Mouse (Mus musculus) MEL (cell line): ENCODE data around the gene Ociad2. TPM values are rescaled to one million over a fixed set of nuclear protein-coding genes. Genes with fewer than 3 reads are reported as not detected.

Source experiments
- DNase-seq: peaks from one replicate; pipeline ENCODE4 v3.0.0; 2011; ENCODE audit warnings: low read depth, low spot score
- H3K27ac ChIP-seq: 2 replicates; pipeline ENCODE4 v1.5.1; 2012; ENCODE audit warnings: low read depth, mild to moderate bottlenecking, control low read depth, low read length, moderate library complexity; ENCODE audit not compliant: control insufficient read depth
- H3K27me3 ChIP-seq, 2 experiments: fragments of 150-350 bp in 1 of 2; sonication (generic) in 1 of 2; 2 replicates each; pipeline ENCODE4 v1.6.1; 2012; ENCODE audit warnings: low read length in 2 of 2, mild to moderate bottlenecking in 2 of 2, improper control_type of control experiment in 1 of 2, moderate library complexity in 1 of 2; ENCODE audit not compliant: insufficient read depth in 2 of 2, control insufficient read depth in 1 of 2
- H3K36me3 ChIP-seq, 2 experiments: 2 replicates each; pipeline ENCODE4 v1.6.1; 2012 to 2014; ENCODE audit warnings: low read length in 2 of 2, improper control_type of control experiment in 1 of 2, inconsistent platforms in 1 of 2, mild to moderate bottlenecking in 1 of 2; ENCODE audit not compliant: insufficient read depth in 2 of 2, control insufficient read depth in 1 of 2
- H3K4me1 ChIP-seq, 2 experiments: fragments of 150-350 bp in 1 of 2; sonication (generic) in 1 of 2; 2 replicates each; pipeline ENCODE4 v1.6.1; 2012; ENCODE audit warnings: low read length in 2 of 2, improper control_type of control experiment in 1 of 2, mild to moderate bottlenecking in 1 of 2; ENCODE audit not compliant: insufficient read depth in 2 of 2, control insufficient read depth in 1 of 2
- H3K4me3 ChIP-seq, 2 experiments: fragments of 150-350 bp in 1 of 2; sonication (generic) in 1 of 2; 2 replicates each; pipeline ENCODE4 v1.5.1; 2012; ENCODE audit warnings: low read depth in 2 of 2, low read length in 2 of 2, mild to moderate bottlenecking in 2 of 2, moderate library complexity in 2 of 2, control low read depth in 1 of 2, improper control_type of control experiment in 1 of 2; ENCODE audit not compliant: control insufficient read depth in 1 of 2, insufficient read depth in 1 of 2
- H3K79me2 ChIP-seq: 2 replicates; pipeline ENCODE4 v1.6.1; 2012; ENCODE audit warnings: mild to moderate bottlenecking, low read length, moderate library complexity; ENCODE audit not compliant: control insufficient read depth, poor library complexity, insufficient read depth
- H3K9ac ChIP-seq: 2 replicates; pipeline ENCODE4 v1.6.1; 2012; ENCODE audit warnings: low read depth, mild to moderate bottlenecking, control low read depth, low read length, moderate library complexity; ENCODE audit not compliant: control insufficient read depth, poor library complexity, severe bottlenecking
- H3K9me3 ChIP-seq: fragments of 150-350 bp; sonication (generic); replicated peaks from 2 replicates; pipeline ENCODE4 v1.6.1; 2012; ENCODE audit warnings: mild to moderate bottlenecking, low read length, improper control_type of control experiment, moderate library complexity; ENCODE audit not compliant: insufficient read depth
- BHLHE40 ChIP-seq: IDR thresholded peaks from 2 replicates; pipeline ENCODE4 v1.6.1; 2012; ENCODE audit warnings: low read depth, mild to moderate bottlenecking, inconsistent platforms, low read length, improper control_type of control experiment, borderline replicate concordance
- CHD1 ChIP-seq: IDR thresholded peaks from 2 replicates; pipeline ENCODE4 v1.6.1; 2012; ENCODE audit warnings: low read depth, mild to moderate bottlenecking, inconsistent platforms, low read length, improper control_type of control experiment
- CHD2 ChIP-seq: IDR thresholded peaks from 2 replicates; pipeline ENCODE4 v1.6.1; 2011; ENCODE audit warnings: low read length, improper control_type of control experiment
- CTCF ChIP-seq, 3 experiments: IDR thresholded peaks in 2 of 3; conservative IDR thresholded peaks in 1 of 3; 2 replicates each; pipeline ENCODE4 v1.5.1; 2011 to 2012; ENCODE audit warnings: low read length in 3 of 3, low read depth in 2 of 3, mild to moderate bottlenecking in 2 of 3, improper control_type of control experiment in 1 of 3, inconsistent platforms in 1 of 3, mixed read lengths in 1 of 3, moderate library complexity in 1 of 3; ENCODE audit not compliant: control insufficient read depth in 1 of 3, insufficient read depth in 1 of 3, poor library complexity in 1 of 3, severe bottlenecking in 1 of 3
- E2F4 ChIP-seq: IDR thresholded peaks from 2 replicates; pipeline ENCODE4 v1.6.1; 2011; ENCODE audit warnings: low read depth, low read length, improper control_type of control experiment, borderline replicate concordance
- EP300 ChIP-seq, 2 experiments: IDR thresholded peaks; 2 replicates each; pipeline ENCODE4 v1.6.1; 2011; ENCODE audit warnings: improper control_type of control experiment in 2 of 2, low read length in 2 of 2, low read depth in 1 of 2, mild to moderate bottlenecking in 1 of 2
- GATA1 ChIP-seq: IDR thresholded peaks from 2 replicates; pipeline ENCODE4 v1.6.1; 2011; ENCODE audit warnings: low read depth, low read length, improper control_type of control experiment
- HCFC1 ChIP-seq: IDR thresholded peaks from 2 replicates; pipeline ENCODE4 v1.6.1; 2012; ENCODE audit warnings: low read depth, mild to moderate bottlenecking, inconsistent platforms, low read length, improper control_type of control experiment, moderate library complexity
- JUND ChIP-seq: IDR thresholded peaks from 2 replicates; pipeline ENCODE4 v1.6.1; 2011; ENCODE audit warnings: low read depth, mild to moderate bottlenecking, improper control_type of control experiment, low read length
- KAT2A ChIP-seq: conservative IDR thresholded peaks from 2 replicates; pipeline ENCODE4 v1.6.1; 2012; ENCODE audit warnings: low read depth, low read length, improper control_type of control experiment, inconsistent platforms
- MAFK ChIP-seq: IDR thresholded peaks from 2 replicates; pipeline ENCODE4 v1.6.1; 2011; ENCODE audit warnings: low read depth, mild to moderate bottlenecking, low read length, improper control_type of control experiment, borderline replicate concordance
- MAX ChIP-seq: IDR thresholded peaks from 2 replicates; pipeline ENCODE4 v1.6.1; 2011; ENCODE audit warnings: low read length, improper control_type of control experiment
- MAZ ChIP-seq: IDR thresholded peaks from 2 replicates; pipeline ENCODE4 v1.6.1; 2012; ENCODE audit warnings: low read depth, mild to moderate bottlenecking, inconsistent platforms, low read length, improper control_type of control experiment
- MEF2A ChIP-seq: IDR thresholded peaks from 2 replicates; pipeline ENCODE4 v1.6.1; 2014; ENCODE audit warnings: low read depth, mild to moderate bottlenecking, inconsistent platforms, low read length, improper control_type of control experiment; ENCODE audit not compliant: poor library complexity, insufficient replicate concordance, severe bottlenecking; ENCODE audit errors: extremely low read depth
- MYC ChIP-seq: IDR thresholded peaks from 2 replicates; pipeline ENCODE4 v1.6.1; 2011; ENCODE audit warnings: low read depth, mild to moderate bottlenecking, low read length, improper control_type of control experiment, moderate library complexity
- NELFE ChIP-seq: IDR thresholded peaks from 2 replicates; pipeline ENCODE4 v1.6.1; 2011; ENCODE audit warnings: low read depth, low read length, improper control_type of control experiment
- NRF1 ChIP-seq: IDR thresholded peaks from 2 replicates; pipeline ENCODE4 v1.6.1; 2014; ENCODE audit warnings: low read depth, mild to moderate bottlenecking, inconsistent platforms, low read length, improper control_type of control experiment, moderate library complexity; ENCODE audit not compliant: poor library complexity, insufficient read depth, severe bottlenecking
- POLR2A ChIP-seq, 2 experiments: IDR thresholded peaks; 2 replicates each; pipeline ENCODE4 v1.6.1; 2011 to 2012; ENCODE audit warnings: low read length in 2 of 2, mild to moderate bottlenecking in 2 of 2, control low read depth in 1 of 2, improper control_type of control experiment in 1 of 2, low read depth in 1 of 2, moderate library complexity in 1 of 2; ENCODE audit not compliant: control insufficient read depth in 1 of 2, insufficient read depth in 1 of 2, poor library complexity in 1 of 2
- RAD21 ChIP-seq: IDR thresholded peaks from 2 replicates; pipeline ENCODE4 v1.6.1; 2011; ENCODE audit warnings: mild to moderate bottlenecking, low read depth, low read length, improper control_type of control experiment
- RCOR1 ChIP-seq: IDR thresholded peaks from 2 replicates; pipeline ENCODE4 v1.6.1; 2012; ENCODE audit warnings: low read depth, mild to moderate bottlenecking, inconsistent platforms, low read length, improper control_type of control experiment
- SIN3A ChIP-seq: IDR thresholded peaks from 2 replicates; pipeline ENCODE4 v1.6.1; 2012; ENCODE audit warnings: low read length, improper control_type of control experiment, inconsistent platforms
- SMC3 ChIP-seq: IDR thresholded peaks from 2 replicates; pipeline ENCODE4 v1.6.1; 2011; ENCODE audit warnings: low read depth, low read length, improper control_type of control experiment
- TBP ChIP-seq: IDR thresholded peaks from 2 replicates; pipeline ENCODE4 v1.8.0; 2011; ENCODE audit warnings: low read depth, low read length, improper control_type of control experiment
- TCF12 ChIP-seq: IDR thresholded peaks from 2 replicates; pipeline ENCODE4 v1.6.1; 2014; ENCODE audit warnings: low read depth, mild to moderate bottlenecking, inconsistent platforms, low read length, improper control_type of control experiment, moderate library complexity
- USF2 ChIP-seq, 2 experiments: IDR thresholded peaks; 2 replicates each; pipeline ENCODE4 v1.6.1; 2011 to 2012; ENCODE audit warnings: improper control_type of control experiment in 2 of 2, low read length in 2 of 2, borderline replicate concordance in 1 of 2, inconsistent platforms in 1 of 2, low read depth in 1 of 2, mild to moderate bottlenecking in 1 of 2; ENCODE audit not compliant: insufficient read depth in 1 of 2
- ZC3H11A ChIP-seq: IDR thresholded peaks from 2 replicates; pipeline ENCODE4 v1.6.1; 2012; ENCODE audit warnings: low read depth, mild to moderate bottlenecking, inconsistent platforms, low read length, improper control_type of control experiment
- ZKSCAN1 ChIP-seq: IDR thresholded peaks from 2 replicates; pipeline ENCODE4 v1.6.1; 2012; ENCODE audit warnings: low read depth, mild to moderate bottlenecking, inconsistent platforms, low read length, improper control_type of control experiment, moderate library complexity
- ZMIZ1 ChIP-seq: IDR thresholded peaks from 2 replicates; pipeline ENCODE4 v1.6.1; 2012; ENCODE audit warnings: low read depth, mild to moderate bottlenecking, inconsistent platforms, low read length, improper control_type of control experiment, moderate library complexity
- ZNF384 ChIP-seq: IDR thresholded peaks from 2 replicates; pipeline ENCODE4 v1.6.1; 2012; ENCODE audit warnings: low read depth, mild to moderate bottlenecking, inconsistent platforms, low read length, improper control_type of control experiment
- polyA plus RNA-seq, 2 experiments: library from polyadenylated mRNA; stranded (reverse) in 1 of 2; unstranded in 1 of 2; fragments of >175 nt in 1 of 2; fragments of >200 nt in 1 of 2; gene quantifications; 2 replicates each; pipeline versions ENCODE4 v1.2.1 to v1.2.4; 2012; ENCODE audit warnings: low replicate concordance in 2 of 2, low read depth in 1 of 2; ENCODE audit not compliant: insufficient read length in 2 of 2, insufficient read depth in 1 of 2, missing spikeins in 1 of 2
- total RNA-seq: library from RNA; depleted of rRNA; stranded (reverse); fragments of 300-350 nt; gene quantifications from 2 replicates; pipeline ENCODE4 v1.2.3, GENCODE M21; 2012

Gene Ociad2
- total and polyA plus RNA-seq, 3 experiments: 3.9 to 11.0 TPM; not detected in 1

DNA sequence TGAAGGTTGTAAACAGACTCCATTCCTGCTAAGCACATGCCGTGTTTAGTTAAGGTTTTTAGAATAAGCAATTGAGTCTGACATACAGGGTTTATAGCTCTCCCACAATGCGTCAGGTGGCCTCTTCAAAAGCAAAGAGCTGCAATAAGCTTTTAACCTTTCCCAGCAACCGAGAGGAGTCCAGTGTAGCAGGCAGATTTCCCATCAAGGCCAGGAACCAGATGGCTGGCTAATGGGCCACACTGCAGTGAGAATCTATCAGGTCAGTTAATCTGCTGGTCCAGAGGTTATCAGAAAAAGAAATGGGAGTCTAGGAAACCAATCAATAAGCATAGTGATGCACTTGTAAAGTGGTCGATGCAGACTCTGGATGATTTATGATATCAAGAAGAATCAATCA, 9.8 kb downstream of the Ociad2 start:
- Histone ChIP-seq H3K79me2 (no peaks in the 10 kb centered on the region), H3K4me3 (no peak overlapping the region), H3K27ac (no peak overlapping the region), H3K36me3 (no peaks in the 10 kb centered on the region), H3K9me3 (no peaks in the 10 kb centered on the region), H3K27me3 (no peaks in the 10 kb centered on the region), H3K4me1 (no peaks in the 10 kb centered on the region), H3K9ac (no peak overlapping the region)
- no peak for DNase-seq
- no peak for TF ChIP-seq EP300 (IDR thresholded peaks at IDR 0.05; ENCODE audit: low read depth in 1 of 2, low read length in 2 of 2)
- no peak for TF ChIP-seq CHD2
- TF ChIP-seq NELFE: no peak
- no peak for TF ChIP-seq SIN3A
- TF ChIP-seq BHLHE40: no peak
- TF ChIP-seq E2F4: no peak
- no peak for TF ChIP-seq GATA1
- TF ChIP-seq TCF12: no peak
- no peak for TF ChIP-seq USF2 (IDR thresholded peaks at IDR 0.05; ENCODE audit: borderline replicate concordance in 1 of 2, insufficient read depth in 1 of 2, low read depth in 1 of 2, low read length in 2 of 2)
- TF ChIP-seq NRF1: no peak
- TF ChIP-seq KAT2A: no peak
- TF ChIP-seq ZC3H11A: no peak
- no peak for TF ChIP-seq TBP
- no peak for TF ChIP-seq ZMIZ1
- TF ChIP-seq CTCF (IDR thresholded peaks at IDR 0.05 in 2 of 3, conservative IDR thresholded peaks at IDR 0.05 in 1 of 3; ENCODE audit: control insufficient read depth in 1 of 3, insufficient read depth in 1 of 3, low read depth in 2 of 3, low read length in 3 of 3, poor library complexity in 1 of 3, severe bottlenecking in 1 of 3): no peak
- TF ChIP-seq MAX: no peak
- no peak for TF ChIP-seq MAFK

DNA sequence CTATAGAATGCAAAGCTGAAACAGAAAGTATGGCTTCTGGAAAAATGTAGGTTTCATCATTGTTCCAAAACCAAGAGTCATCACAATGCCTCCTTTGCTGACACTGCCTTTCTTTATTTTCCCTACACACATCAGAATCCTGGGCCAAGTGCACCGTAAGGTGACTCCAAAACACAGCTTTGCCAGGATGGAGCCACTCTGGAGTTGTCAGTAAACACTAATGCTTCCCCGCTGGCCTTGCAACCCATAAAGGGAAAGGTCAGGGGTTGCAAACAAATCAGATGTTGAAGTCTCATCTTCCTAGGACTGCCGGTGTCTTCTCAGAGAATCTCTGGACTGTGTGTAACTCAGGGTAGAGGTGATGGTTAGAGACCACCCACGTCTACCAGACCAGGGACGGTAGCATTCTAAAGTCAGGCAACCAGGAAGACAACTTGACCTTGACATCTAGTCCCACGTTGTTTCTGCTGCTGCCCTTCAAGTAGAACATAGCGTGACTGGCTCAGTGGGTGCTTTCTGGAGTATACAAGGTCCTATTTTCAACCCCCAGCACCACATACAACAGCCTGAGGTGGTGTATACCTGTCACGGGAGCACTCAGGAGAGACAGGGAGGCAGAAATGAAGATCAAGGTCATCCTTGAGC, 16.2 kb downstream of the Ociad2 start:
- Histone ChIP-seq H3K9me3 (no peaks in the 10 kb centered on the region), H3K27ac (no peak overlapping the region), H3K36me3 (no peaks in the 10 kb centered on the region), H3K79me2 (no peaks in the 10 kb centered on the region), H3K27me3 (no peaks in the 10 kb centered on the region), H3K4me1 (no peaks in the 10 kb centered on the region), H3K4me3 (no peak overlapping the region), H3K9ac (no peak overlapping the region)
- no peak for TF ChIP-seq MAFK
- TF ChIP-seq JUND: no peak
- no peak for TF ChIP-seq E2F4
- no peak for TF ChIP-seq BHLHE40
- no peak for TF ChIP-seq MEF2A
- TF ChIP-seq RAD21: no peak
- no peak for TF ChIP-seq ZC3H11A
- no peak for TF ChIP-seq CHD1
- TF ChIP-seq HCFC1: no peak
- TF ChIP-seq SMC3: no peak
- TF ChIP-seq ZNF384: no peak
- TF ChIP-seq RCOR1: no peak
- TF ChIP-seq USF2 (IDR thresholded peaks at IDR 0.05; ENCODE audit: borderline replicate concordance in 1 of 2, insufficient read depth in 1 of 2, low read depth in 1 of 2, low read length in 2 of 2): no peak
- TF ChIP-seq EP300 (IDR thresholded peaks at IDR 0.05; ENCODE audit: low read depth in 1 of 2, low read length in 2 of 2): no peak
- TF ChIP-seq MAX: no peak
- TF ChIP-seq MYC: no peak
- no peak for TF ChIP-seq MAZ
- no peak for TF ChIP-seq ZKSCAN1
- no peak for TF ChIP-seq POLR2A (IDR thresholded peaks at IDR 0.05; ENCODE audit: control insufficient read depth in 1 of 2, insufficient read depth in 1 of 2, low read depth in 1 of 2, low read length in 2 of 2, poor library complexity in 1 of 2)
- no peak for DNase-seq
